Mouse (Mus musculus): ENCODE results near the gene Epb41.

Epb41 gene

GRCm38 (mm10) chr4:132074933-132075769, at the start of gene Epb41:
Gene Epb41 (minus strand): TSS chr4:132075321.
- DNase-seq (ENCODE audit: low spot score) = peak; percentile 99

- DNase-seq (ENCODE audit: low spot score) = no peak
These were observed 48.0 kb upstream of the Epb41 start for GRCm38 (mm10) chr4:132123166-132123565.

- DNase-seq (ENCODE audit: low spot score) = no peak
These were observed 46.6 kb upstream of the Epb41 start for GRCm38 (mm10) chr4:132121674-132122073.

- DNase-seq (ENCODE audit: low spot score) = no peak
These were observed 44.4 kb upstream of the Epb41 start for GRCm38 (mm10) chr4:132119566-132119965.

- no peak for DNase-seq (ENCODE audit: low spot score)
These were observed 41.2 kb upstream of the Epb41 start for GRCm38 (mm10) chr4:132116315-132116714.

- DNase-seq (ENCODE audit: low spot score) = no peak
These were observed 38.4 kb upstream of the Epb41 start for GRCm38 (mm10) chr4:132113411-132114095.

GRCm38 (mm10) chr4:132111227-132111626, 36.1 kb upstream of the Epb41 start:
- no peak for DNase-seq (ENCODE audit: low spot score)

GRCm38 (mm10) chr4:132108221-132108620, 33.1 kb upstream of the Epb41 start:
- no peak for DNase-seq (ENCODE audit: low spot score)

GRCm38 (mm10) chr4:132101152-132101551, 26.0 kb upstream of the Epb41 start:
- no peak for DNase-seq (ENCODE audit: low spot score)

GRCm38 (mm10) chr4:132099548-132099947, 24.4 kb upstream of the Epb41 start:
- no peak for DNase-seq (ENCODE audit: low spot score)

- no peak for DNase-seq (ENCODE audit: low spot score)
These were observed 19.9 kb upstream of the Epb41 start for GRCm38 (mm10) chr4:132095043-132095442.

- no peak for DNase-seq (ENCODE audit: low spot score)
These were observed 18.8 kb upstream of the Epb41 start for GRCm38 (mm10) chr4:132093928-132094327.

- DNase-seq (ENCODE audit: low spot score) = no peak
These were observed 18.0 kb upstream of the Epb41 start for GRCm38 (mm10) chr4:132093136-132093535.

GRCm38 (mm10) chr4:132088921-132089320, 13.8 kb upstream of the Epb41 start:
- DNase-seq (ENCODE audit: low spot score) = peak; percentile 60

GRCm38 (mm10) chr4:132085114-132085513, 10.0 kb upstream of the Epb41 start:
- DNase-seq (ENCODE audit: low spot score) = no peak

GRCm38 (mm10) chr4:132080492-132080983, 5.4 kb upstream of the Epb41 start:
- DNase-seq (ENCODE audit: low spot score) = no peak

GRCm38 (mm10) chr4:132079555-132080275, 4.6 kb upstream of the Epb41 start:
- peak; percentile 80 for DNase-seq (ENCODE audit: low spot score)

GRCm38 (mm10) chr4:132078296-132078714, 3.2 kb upstream of the Epb41 start:
- DNase-seq (ENCODE audit: low spot score) = peak; percentile 28

- DNase-seq (ENCODE audit: low spot score) = no peak
These were observed 2.3 kb upstream of the Epb41 start for GRCm38 (mm10) chr4:132077445-132077844.

- DNase-seq (ENCODE audit: low spot score) = peak; percentile 77
These were observed 1.6 kb upstream of the Epb41 start for GRCm38 (mm10) chr4:132076480-132077405.

GRCm38 (mm10) chr4:132075796-132076195, 675 bp upstream of the Epb41 start:
- no peak for DNase-seq (ENCODE audit: low spot score)
